Mouse (Mus musculus): ENCODE results near the gene Idnk.

GRCm38 (mm10) chr13:58189473-58189872, 32.0 kb downstream of the Idnk start:
- no peak for TF ChIP-seq GATA2 (IDR thresholded peaks at IDR 0.05; ENCODE audit: borderline replicate concordance, low read depth, low read length)
- no peak for TF ChIP-seq CTCF (IDR thresholded peaks at IDR 0.05; ENCODE audit: low read depth, low read length)
- no peak for TF ChIP-seq POLR2AphosphoS5 (IDR thresholded peaks at IDR 0.05; ENCODE audit: insufficient replicate concordance, low read depth, low read length)
- no peak for TF ChIP-seq GATA1 (IDR thresholded peaks at IDR 0.05; ENCODE audit: borderline replicate concordance, low read length)
- TF ChIP-seq TAL1 (conservative IDR thresholded peaks at IDR 0.05; ENCODE audit: low read depth, low read length) = no peak

Measured in G1E (cell line).